Mouse (Mus musculus) liver, embryonic 14.5 days (tissue): ENCODE data around the gene Hoxd4.

ENCODE experiments used
- CTCF ChIP-seq: IDR thresholded peaks from 2 replicates; pipeline ENCODE4 v1.5.1; 2016; ENCODE audit warnings: antibody characterized with exemption, low read depth, control low read depth
- EP300 ChIP-seq: IDR thresholded peaks from 2 replicates; pipeline ENCODE4 v1.6.1; 2016; ENCODE audit warnings: antibody characterized with exemption, low read depth

GRCm38 (mm10) chr2:74747006-74747405, 35.3 kb downstream of the Hoxd4 start:
- TF ChIP-seq CTCF (no peak), EP300 (no peak)
